Mouse (Mus musculus): Measurements from ENCODE around the gene Dus1l.
"Not testable (repeated sequence)": the region's sequence is repeated elsewhere in the genome, so short reads cannot be mapped to it uniquely, and the experiment has no call there.

Dus1l gene

GRCm38 (mm10) chr11:120777123-120777522 is 19.1 kb downstream of the Dus1l start:
- DNase-seq (ENCODE audit: low spot score): no peak

GRCm38 (mm10) chr11:120775774-120776469 is 20.3 kb downstream of the Dus1l start:
- peak; percentile 87 for DNase-seq (ENCODE audit: low spot score)

GRCm38 (mm10) chr11:120773463-120774190 is 22.6 kb downstream of the Dus1l start:
- no peak for DNase-seq (ENCODE audit: low spot score)

- DNase-seq (ENCODE audit: low spot score): no peak
These were observed 23.5 kb downstream of the Dus1l start for GRCm38 (mm10) chr11:120772749-120773148.

GRCm38 (mm10) chr11:120768206-120768605 is 28.0 kb downstream of the Dus1l start:
- no peak for DNase-seq (ENCODE audit: low spot score)

- not testable (repeated sequence) for DNase-seq (ENCODE audit: low spot score)
These were observed 29.2 kb downstream of the Dus1l start for GRCm38 (mm10) chr11:120767023-120767422.

- not testable (repeated sequence) for DNase-seq (ENCODE audit: low spot score)
These were observed 32.8 kb downstream of the Dus1l start for GRCm38 (mm10) chr11:120763121-120763999.

DNA sequence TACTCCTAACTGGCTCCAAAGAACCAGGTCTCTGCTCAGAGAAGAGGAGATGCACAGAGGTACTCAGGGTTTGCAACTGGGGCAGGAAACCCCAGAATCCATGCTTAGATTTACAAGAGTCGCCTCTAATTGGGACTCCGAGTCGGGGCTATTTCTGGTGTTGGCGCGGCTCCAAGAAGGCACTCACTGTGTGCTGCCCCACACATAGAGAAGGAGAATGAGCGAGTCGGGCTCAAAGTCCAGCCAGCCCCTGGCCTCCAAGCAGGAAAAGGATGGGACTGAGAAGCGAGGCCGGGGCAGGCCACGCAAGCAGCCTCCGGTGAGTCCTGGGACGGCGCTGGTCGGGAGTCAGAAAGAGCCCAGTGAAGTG is 33.5 kb downstream of the Dus1l start, which contains the start of gene Hmga1b:
TSS of gene Hmga1b (plus strand) at position 123 of the 370 bp plus-strand sequence.
- not testable (repeated sequence) for DNase-seq (ENCODE audit: low spot score)

DNA sequence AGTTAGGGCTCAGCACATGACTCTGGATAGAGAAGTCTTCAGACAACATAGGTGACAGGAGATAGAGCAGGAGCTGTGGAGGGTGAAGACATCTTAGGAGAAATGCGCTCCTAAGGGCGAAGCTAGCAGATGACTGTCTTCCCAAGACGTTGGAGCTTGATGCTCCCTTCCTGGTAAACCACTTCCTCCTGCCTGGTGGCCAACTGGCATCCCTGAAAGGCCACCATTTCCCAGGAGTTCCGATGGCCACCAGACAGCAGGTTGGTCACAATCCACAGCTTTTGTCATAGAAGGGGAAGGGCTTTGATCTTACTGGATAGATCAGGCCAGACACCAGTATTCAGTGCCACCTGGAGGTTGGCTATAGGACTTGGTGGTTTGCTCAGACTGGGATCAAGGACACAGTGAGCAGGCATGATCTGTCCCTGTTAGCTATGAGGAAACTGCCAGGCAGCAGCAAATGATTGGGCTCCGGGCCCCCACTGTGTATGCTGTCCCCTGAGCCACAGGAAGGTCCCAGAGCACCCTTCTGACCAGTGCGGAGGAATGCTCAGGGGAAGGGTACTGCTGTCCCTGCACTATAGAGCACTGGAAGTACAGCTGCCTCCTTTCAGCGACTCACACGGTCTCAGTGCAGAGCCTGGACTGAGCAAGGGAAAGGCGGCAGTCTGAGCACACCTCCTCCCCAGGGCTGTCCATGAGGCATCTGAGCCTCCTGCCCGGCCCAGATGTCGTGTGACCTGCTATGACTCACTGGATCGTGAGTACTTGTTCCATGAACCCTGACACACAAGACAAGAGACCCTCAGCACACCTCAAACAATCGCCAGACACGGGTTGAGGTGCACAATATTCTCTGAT is 34.2 kb downstream of the Dus1l start:
- DNase-seq (ENCODE audit: low spot score): no peak

- no peak for DNase-seq (ENCODE audit: low spot score)
These were observed 36.0 kb downstream of the Dus1l start for GRCm38 (mm10) chr11:120760236-120760635.

DNA sequence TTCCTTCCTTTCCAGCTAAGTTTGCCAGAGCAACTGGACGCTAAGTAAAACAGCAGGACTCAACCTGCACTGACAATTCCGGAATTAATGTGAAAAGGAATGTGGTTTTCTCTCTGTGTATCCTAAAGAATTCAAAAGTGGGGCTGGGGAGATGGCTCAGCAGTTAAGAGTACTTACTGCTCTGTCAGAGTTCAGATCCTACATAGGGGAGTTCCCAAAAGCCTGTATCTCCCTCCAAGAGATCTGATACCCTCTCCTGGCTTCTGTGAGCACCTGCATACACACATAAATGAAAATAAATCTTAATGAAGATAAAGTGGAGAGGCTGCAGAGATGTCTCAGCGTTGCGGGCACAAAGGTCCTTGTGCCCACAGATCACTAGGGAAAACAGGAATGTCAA is 44.6 kb downstream of the Dus1l start:
- no peak for DNase-seq (ENCODE audit: low spot score)

GRCm38 (mm10) chr11:120749430-120749829 is 46.8 kb downstream of the Dus1l start:
- no peak for DNase-seq (ENCODE audit: low spot score)

GRCm38 (mm10) chr11:120747974-120748373 is 48.2 kb downstream of the Dus1l start:
- DNase-seq (ENCODE audit: low spot score): no peak

- no peak for DNase-seq (ENCODE audit: low spot score)
These were observed 52.0 kb downstream of the Dus1l start for GRCm38 (mm10) chr11:120744121-120744701.

GRCm38 (mm10) chr11:120740981-120741380 is 55.2 kb downstream of the Dus1l start:
- DNase-seq (ENCODE audit: low spot score): no peak
